Mouse (Mus musculus) neural tube, embryonic 10.5 days (tissue): ENCODE results near the gene Plcl1.

ENCODE experiments used
- DNase-seq: peaks from one replicate; pipeline ENCODE4 v3.0.0-alpha.2; 2017; ENCODE audit warnings: low spot score; ENCODE audit errors: extremely low spot score

The Plcl1 gene

DNA sequence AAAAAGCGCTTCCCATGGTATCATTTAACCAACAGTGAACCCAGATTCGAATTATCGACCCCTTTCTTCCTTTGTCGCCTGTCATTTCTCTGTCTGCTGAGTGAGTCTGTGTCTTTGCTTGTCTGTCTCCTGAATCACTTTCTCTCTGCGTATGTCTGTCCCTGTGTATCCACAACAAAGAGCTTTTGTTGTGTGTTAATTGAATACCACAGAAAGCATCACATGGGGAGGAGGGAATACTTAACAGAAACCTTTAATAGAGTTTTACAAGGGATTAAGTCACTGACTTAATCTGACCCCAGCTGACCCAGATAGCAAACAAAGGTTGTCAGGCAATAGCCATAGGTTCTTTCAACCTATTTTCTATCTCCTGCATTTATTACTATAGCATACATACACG is 295.0 kb downstream of the Plcl1 start:
- no peak for DNase-seq

DNA sequence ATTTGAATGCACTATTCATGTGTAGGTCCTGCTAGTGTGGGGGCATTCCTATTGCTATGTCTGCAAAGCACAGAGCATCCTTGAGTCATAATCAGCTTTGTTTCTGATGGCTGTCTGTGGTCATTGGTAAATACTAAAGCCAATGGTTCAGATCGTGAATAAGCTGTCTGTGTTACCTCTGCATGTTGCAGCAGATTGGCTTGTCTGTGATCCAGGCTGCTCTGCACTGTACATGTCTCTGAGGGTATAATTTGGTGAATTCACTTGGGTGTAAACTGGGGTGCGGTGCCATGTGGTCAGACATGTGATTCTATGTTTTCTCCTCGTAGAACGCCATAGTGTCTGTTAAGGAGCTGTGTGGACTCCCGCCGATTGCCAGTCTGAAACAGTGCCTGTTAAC is 295.9 kb downstream of the Plcl1 start:
- DNase-seq = no peak

DNA sequence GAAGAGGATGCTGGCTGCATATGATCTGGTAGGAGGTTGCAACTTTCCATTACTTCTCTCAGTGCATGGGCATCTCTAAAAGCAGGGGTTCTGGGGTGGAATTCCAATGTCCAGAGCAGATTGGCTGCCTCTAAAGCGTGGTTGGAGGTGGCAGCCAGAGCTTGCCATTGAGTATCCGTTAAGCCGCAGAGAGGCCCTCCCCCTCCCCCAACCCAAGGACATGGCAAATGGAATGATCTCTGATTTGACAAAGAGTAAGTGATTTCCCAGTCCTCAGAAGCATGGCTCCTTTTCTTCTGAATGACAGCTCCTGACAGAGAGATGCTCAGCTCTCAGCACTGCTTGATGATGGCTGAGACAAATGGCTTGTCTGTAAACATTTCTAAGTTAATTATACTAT is 296.4 kb downstream of the Plcl1 start:
- DNase-seq = no peak

DNA sequence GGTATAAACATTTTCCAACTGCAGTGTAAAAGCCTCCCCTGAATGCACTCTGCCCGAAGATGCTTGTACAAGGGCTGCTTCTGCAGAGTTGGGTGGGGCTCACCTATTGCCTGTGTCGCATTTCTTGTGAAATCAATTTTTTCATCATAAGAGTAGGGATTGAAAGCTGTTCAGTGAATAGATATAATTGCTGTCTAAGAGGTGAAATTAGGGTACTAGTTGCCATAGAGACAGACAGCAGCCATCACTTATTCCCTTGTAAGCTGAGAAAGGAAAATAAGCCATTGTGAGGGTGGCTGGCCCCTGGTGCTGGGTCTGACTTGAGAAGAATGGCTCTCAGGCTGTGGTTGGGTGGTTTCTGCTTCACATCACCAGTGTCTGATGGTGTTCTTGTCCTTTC is 299.0 kb downstream of the Plcl1 start:
- DNase-seq = peak; percentile 38

DNA sequence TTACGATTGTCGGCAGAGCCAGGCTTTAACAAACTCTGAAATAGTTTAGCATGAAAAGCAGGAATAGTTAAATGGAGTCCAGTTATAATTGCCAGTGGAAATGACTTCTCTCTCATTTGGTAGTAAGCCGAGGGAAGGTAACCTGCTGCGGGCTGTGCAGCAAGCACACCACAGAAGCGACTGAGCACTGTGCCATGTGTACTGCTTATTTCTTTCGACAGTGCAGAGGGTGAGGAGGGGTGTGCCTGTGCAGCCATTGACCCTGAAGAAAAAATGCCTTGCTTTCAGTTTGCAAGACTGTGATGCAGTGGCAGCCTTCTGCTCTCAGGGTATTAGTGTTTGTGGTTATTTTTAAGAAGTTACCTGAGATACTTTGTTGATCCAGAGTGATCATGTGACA is 299.5 kb downstream of the Plcl1 start:
- DNase-seq = peak; percentile 16

DNA sequence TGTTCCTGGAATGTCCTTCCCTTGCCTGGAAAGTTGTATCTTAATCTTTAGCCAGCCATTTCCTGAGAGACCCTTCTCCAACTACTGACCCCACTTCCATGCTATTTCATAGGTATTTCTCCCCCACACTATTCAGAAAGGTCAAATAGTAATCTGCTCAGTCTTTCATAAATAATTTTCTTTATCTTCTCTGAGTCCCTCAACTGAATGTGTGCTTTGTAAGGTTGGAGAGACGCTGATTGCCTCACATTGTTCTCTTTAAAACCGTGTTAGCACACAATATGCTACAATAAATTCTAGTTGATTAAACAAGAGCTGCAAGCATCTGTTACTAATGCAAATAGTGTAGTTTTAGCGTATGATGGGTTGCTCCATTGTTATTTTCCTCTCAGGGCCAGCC is 300.0 kb downstream of the Plcl1 start:
- DNase-seq = no peak

DNA sequence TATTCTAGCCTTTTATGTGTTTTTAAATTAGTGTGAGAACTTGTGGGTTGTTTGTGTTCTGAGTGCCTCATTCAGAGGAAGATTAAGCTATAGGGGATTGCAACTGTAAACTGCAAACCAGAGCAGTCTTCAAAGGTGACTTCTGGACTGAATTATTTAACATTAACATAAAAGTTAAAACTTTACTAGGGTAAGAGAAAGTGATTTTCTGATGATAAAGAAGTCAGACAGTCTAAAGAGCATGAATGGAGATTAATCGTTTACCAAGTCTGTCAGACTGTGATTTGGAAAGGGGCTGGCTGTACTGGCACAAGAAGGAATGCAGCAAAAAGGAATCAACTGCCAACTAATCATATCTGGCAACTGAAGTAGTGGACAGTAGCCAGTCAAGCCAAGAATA is 301.2 kb downstream of the Plcl1 start:
- DNase-seq = no peak

DNA sequence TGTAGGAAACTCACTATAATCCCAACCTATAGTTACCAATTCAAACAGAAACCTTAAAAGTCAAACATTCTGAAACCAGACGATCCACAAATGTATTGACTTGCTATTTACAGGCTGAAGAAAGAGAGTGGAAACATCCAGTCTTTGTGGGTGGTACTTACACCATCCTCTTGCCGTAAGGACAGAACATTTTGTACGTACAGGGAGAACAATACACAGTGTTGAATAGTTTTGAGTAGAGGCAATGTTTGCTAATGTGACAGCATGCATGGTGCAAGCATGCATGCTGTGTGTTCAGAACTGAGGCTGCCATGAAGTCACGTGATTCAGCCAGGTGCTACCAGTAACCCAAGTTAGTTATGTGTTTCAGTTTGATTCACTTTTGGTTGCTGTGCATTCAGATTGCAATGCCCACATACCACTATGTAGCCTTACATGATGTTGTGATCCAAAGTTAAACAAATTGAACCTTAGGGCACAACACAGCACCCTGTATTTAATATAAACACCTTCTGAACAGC is 311.6 kb downstream of the Plcl1 start:
- no peak for DNase-seq

DNA sequence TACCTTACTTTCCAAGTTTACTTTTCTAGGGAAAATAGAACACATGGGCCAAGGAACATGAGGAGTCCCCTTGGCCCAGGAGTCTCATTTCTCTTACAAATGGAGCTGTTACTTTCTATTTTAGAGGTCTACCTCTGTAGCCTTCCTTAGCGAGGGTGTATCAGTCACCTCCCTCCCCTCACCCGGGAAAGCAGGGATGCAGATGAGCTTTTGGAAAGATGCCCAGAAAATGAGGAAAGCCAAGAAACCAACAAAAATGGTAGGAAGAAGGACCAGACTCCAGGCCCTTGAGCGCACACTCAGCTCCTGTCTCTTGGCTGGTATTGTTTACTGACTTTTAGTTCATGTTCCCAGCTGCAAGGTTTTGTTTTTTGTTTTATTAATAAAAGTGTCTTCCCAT is 319.7 kb downstream of the Plcl1 start:
- DNase-seq = no peak

DNA sequence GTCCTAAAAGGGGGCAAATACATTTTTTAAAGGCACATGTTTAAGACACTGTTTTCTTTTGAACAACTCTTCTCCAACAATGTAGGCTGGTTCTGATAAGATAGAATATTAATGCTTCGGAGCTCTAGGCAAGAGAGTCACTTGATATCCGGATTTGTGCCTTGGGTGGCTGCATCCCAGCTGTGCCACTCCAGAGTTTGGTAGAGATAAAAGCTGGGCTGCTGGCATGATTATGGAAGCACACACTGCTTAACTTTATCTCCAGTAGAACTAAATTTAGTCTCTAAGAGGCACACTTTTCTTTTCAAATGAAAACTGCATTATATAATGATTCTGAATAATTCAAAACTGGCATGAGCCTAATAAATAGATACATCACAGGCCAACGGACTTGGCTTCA is 323.6 kb downstream of the Plcl1 start:
- no peak for DNase-seq

DNA sequence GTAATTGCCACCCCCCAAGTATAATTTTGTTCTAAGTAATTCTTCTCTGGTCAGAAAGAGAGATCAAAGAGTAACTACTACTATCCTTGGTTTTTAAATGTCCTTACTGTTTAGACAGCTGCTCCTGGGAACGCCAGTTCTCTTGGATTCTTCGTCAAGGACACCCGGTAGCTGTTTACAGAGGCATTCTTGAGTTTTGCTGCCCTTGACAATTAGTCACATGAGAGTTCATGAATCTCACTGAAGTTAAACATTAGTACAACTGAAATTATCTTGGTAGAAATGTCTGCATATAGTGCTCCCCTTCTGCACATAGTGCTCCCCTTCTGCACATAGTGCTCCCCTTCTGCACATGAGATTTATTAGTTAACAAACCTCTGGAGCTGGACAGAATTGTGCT is 327.2 kb downstream of the Plcl1 start:
- DNase-seq = no peak

DNA sequence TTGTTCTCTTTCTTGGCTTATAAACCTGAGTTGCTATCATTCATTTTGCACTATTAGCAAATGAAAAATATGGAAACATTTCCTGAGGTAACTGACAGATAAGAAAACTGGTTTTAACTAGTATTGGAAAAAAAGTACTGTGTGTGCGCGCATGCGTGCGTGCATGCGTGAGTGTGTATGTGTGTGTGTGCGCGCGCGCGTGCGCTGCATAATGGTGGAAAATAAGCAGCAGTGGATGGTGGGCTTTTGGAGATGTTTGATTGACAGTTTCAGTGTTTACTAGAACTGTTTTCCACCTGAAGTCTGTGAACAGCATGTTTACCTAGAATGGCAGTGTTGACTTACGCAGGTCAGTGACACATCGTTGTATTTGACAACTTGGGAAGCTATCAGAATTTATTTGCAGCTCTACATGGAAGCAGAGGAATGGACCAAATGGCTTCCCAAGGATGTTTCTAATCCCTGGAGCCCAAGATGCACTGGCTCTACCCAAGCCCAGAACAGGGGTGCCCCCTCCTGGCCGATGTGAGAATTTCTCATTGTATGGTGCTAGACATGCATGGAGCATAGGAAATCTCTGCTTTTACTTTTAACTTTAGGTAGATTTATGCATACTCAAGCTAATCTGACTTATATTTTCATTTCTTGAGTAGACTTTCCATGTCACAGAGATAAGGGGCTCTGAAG is 330.5 kb downstream of the Plcl1 start:
- peak; percentile 83 for DNase-seq

DNA sequence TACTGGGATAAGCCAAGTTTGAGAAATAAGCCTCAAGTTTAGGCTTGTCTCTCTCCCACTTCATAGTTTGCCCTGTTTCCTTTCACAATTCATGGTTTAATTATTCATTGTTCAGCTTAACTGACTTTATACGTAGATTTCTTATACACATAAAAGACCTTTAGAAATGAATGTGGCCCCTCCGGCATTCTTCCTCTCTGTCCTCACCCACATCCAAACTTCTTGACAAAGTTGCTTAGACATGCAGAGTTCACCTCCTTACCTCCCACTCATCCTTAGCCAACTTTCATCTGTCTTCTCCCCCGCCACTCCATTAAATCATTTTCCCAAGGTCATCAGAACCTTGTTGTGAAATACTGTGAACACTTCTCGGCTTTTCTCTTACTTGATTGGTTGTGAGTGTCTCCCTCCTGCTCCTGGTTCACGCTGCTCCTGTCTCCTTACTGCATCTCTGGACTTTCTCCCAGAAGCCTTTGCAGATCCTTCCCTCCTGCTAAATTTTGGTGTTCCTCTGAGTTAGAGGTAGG is 331.1 kb downstream of the Plcl1 start:
- no peak for DNase-seq

DNA sequence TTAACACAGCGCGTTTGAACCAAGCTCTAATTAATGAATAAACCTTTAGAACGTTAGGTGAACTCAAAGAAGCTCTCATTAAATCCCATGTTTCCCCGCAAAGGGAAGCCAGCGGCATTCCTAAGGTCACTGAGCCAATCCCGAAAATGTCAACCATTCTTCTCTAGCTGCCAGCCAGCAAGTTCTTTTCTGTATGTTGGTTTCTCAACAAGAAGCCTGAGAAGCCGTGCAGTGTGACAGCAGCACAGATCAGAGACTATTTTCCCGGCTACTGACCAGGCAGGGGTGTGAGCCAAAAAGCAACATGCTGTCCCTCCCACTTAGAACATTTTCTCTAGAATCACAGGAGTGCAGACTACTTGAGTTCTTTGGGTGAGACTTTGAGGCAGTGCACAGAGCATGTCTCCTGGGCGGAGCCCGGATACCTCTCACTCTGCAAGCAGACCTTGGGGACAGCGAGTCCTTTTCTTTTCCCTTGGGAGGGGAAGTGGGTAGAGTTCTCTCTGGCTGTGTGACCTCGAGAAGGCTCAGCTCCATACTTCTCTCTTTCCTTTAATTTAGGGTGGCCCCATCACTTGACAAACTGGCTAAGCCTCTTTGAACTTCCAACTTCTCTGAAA is 333.1 kb downstream of the Plcl1 start:
- DNase-seq = no peak

DNA sequence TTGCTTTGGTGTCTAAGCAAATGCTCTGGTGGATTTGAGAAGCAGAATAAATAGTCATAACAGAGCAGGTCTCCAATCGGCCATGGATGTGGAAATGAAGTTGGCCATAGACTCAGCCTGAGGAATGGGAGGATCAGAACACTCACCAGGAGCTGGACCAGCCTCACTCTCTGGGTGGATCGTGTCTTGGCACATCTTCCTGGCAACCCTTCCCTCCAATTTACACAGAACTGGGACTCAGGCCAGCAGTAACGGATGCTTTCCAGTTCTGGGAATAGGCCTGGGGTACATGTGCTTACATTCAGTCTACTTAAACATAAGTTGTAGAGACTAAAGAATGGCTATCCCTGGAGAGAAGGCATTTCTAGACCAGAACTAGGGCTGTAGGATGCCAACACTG is 336.2 kb downstream of the Plcl1 start:
- no peak for DNase-seq

DNA sequence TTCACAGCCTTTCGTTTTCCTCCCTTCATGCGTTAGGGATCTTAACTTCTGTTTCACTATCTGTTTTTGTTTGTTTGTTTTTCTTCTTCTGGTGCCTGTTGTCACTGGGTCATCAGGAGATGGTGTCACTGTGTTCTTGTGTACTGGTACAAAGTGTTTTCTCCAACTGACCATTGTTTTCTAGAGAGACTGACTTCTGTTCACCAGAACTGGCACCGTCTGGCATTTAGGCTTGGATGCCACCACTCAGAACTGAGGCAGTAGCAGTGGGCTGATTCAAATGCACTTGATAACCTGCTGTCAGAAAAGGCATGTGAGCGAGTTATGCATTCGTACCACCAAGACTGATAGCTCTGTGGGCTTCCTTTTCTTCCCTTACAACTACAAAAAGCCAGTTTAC is 342.8 kb downstream of the Plcl1 start:
- no peak for DNase-seq

DNA sequence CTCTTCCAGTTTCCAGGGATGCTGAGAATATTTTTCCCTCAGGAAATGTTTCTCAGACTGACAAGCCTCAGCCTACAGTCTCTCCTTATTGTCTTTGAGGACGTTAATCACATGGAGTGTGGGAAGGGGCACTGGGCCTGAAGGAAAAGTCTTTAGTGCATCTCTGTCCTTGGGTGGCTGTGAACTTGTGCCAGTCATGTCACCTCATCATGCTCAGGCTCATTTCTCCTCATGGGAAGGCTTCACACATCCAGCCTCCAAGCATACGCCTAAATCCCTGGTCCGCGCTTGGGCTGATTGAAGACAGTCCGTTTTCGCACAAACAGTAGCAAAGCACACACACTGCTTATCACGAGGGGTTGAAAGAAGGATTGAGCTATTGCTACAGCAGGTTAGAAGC is 344.0 kb downstream of the Plcl1 start:
- DNase-seq = no peak

DNA sequence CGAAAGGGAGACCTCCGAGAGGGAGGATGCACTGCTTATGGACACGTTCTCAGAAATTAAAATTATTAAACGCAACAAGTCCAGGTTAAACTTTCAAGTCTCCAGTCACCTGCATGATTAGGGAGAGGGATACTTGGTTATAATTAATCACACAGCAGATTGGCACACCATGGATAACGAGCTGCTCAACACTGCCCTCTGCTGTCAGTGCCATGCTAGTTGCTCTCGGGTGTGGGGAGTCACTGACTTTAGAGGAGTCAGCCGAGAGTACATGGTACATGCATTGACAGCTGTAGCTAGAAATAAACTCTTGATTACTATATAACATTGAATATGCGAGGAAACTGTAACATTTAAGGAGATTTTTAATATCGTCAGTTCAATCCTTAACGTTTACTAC is 350.0 kb downstream of the Plcl1 start:
- DNase-seq = peak; percentile 25

DNA sequence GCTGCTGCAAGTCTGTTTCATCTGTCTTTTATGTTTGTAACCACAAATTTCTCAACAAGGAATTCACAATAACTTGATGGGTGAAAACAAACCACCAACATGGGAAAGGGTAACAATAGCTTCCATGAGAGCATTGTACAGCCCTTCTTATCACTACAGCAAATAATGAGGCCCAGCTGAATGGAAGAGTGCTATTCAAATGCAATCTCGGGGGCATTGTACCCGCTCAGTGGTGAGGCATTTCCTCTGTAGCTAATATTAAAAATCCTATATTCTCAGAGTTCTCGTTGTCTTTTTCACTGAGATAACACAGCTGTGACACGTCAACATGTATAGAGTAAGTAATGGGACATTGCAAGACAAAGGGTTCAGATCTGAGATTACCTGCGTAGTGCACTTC is 356.6 kb downstream of the Plcl1 start:
- no peak for DNase-seq

DNA sequence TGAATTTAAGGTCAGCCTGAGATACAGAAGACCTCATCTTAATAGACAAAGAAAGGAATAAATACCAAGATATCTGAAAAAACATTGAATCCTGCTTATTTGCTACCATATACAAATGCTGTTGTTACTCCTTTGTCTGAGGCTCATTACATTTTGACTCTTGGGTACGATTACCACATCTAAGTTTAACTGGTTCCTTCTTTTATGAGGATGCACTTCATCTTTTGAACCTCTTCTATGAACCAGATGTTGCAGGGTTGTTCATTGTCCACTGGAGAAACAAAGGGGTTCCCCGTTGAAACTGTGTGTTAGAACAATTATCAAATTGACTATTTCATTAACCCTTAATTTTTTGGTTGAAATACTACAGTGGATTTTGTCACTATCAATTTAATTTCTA is 357.4 kb downstream of the Plcl1 start:
- DNase-seq = no peak

DNA sequence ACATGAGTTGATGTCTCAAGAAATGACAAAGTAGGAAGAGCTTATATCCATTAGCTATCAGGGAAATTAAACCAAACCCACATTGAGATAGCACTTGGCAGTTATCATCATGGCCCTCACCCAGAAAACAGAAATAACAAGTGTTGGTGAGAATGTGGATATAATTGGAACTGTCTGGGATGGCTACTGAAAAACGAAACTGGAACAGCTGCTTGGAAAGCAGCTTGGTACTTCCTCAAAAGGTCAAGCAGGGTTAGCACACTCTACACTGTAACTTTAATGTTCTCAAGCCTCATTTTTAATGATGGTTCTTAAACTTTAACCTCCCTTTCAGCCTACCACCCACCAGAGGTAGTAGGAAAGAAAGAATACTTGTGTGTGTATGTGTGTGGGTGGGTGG is 361.0 kb downstream of the Plcl1 start:
- DNase-seq = no peak

DNA sequence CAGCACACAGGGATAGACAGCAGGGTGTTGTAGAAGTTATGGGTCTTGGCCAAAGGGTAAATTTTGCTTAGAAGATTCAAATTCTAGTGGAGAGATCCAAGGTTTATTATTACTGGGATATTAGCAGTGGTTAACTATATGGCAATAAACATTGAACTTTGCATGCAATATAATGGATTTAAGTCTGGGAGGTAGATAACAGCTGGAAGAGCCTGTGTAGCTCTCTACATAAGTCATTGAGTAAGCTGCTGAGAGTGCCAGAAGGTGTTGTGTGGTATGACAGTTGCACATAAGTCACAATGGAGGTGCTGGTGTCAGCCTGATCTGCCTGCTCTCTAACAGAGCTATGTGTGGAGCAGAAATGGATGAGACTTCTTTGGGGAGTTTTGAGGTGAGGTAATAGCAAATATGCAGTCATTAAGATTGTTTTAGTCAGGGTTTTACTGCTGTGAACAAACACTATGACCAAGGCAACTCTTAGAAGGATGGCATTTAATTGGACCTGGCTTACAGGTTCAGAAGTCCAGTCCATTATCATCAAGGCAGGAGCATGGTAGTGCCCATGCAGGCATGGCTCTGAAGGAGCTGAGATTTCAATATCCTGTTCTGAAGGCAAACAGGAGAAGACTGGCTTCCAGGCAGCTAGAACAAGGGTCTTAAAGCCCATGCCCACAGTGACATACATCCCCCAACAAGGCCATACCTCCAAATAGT is 364.5 kb downstream of the Plcl1 start:
- no peak for DNase-seq
